Mouse (Mus musculus): ENCODE results near the gene Lin28a. TPM values are rescaled to one million over a fixed set of nuclear protein-coding genes. Genes with fewer than 3 reads are reported as not detected.

The Lin28a gene
- polyA plus RNA-seq, 1 experiment from 2014 or later, result not detected

DNA sequence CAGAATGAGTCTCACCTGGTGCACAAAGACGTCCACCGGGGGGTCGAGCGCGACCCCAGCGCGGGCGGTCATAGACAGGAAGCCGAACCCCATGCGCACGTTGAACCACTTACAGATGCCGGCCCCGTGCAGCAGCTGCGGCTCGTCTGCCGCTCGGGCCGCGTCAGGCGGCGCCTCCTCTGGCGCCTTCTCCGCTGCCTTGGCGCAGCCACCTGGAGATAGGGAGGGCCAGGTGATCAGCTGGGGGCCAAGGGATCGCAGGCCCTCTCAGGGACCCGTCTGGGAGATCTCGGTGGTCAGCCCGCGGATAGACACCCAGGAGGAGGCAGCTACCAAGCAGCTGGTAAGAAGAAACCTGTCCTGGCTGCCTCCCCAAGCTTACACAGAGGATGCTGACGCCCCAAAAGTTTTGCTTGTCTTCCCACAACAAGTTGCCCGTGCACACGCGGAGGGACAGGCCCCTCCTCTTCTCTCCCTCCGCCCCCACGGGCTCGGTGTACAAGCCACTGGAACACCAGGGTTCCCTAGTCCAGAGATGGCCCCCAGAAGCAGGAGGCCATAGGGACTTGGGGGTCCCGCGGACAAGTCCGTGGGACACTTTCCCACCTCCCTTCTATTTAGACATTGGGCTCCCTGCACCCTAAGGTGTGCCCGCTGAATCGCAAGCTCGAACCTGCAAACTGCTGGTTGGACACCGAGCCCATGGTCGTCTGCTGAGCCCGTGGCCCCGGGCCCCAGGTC lies 433 bp downstream of the Lin28a start:
- no peak for DNase-seq (ENCODE audit: low read depth, low spot score)
- TF ChIP-seq CTCF (IDR thresholded peaks at IDR 0.05), result no peak
- no peak for ATAC-seq
- peaks cover 17% of the 10 kb centered on the region for H3K27me3 ChIP-seq
- in situ Hi-C loops (cut with MboI; ENCODE audit: low pct_unique_long_range_greater_than_20kb), result no loop called here
- CTCF ChIA-PET, result no interaction called here
- POLR2A ChIA-PET, result no interaction called here

DNA sequence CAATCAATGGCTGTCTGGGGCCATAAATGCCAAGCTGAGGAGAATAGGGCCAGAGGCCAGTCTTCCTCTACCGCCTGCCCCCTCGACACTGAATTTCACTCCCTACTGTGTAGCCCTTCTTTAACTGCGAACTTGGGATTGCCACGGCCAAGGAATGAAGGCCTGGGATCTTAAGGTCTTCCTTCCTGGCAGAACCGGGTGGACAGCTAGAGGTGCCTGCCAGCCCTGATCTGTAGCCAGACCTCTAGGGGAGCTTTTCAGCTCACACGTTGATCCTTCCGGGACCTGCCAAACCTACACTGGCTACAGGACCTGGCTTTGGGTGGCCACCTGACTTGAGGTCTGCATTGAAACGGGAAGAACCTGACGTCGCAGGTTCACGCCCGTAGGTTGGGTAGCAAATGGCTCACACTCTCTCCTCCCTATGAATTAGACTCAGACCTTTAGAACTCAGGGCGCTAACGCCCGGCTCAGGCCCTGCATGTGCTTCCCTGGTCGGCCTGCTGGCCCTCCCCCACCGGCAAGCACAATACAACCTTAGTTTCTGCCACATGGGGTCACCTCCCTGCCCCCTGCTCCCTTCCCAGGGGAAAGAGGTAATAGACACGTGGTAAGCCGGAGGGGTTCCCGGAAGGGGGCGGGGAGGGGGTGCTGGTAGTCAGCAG lies 1.3 kb downstream of the Lin28a start:
- ATAC-seq (no peak), DNase-seq (ENCODE audit: low read depth, low spot score) (no peak)
- ChIA-PET CTCF (no interaction called here), POLR2A (no interaction called here)
- no peak for TF ChIP-seq CTCF (IDR thresholded peaks at IDR 0.05)
- in situ Hi-C loops (cut with MboI; ENCODE audit: low pct_unique_long_range_greater_than_20kb), result no loop called here
- peaks cover 17% of the 10 kb centered on the region for H3K27me3 ChIP-seq

DNA sequence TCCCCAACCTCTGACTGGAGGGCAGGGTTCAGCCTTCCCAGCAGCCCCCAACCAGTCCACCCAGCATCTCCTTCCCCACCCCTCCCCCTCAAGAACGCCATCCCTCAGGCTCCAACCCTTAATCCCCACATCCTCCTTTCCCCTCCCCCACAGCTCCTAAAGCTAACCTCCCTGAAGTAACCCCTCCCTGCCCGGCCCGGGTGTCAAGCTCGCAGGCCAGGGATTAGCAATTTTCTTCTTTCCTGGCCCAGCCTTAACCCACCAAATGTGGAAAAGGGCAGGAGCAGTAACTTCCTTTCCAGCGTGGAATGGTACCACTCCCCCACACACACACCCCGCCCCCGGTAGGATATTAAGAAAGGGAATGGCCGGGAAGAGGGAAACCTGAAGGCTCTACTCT lies 1.9 kb downstream of the Lin28a start:
- POLR2A ChIA-PET, result no interaction called here
- no peak for TF ChIP-seq CTCF (IDR thresholded peaks at IDR 0.05)
- ATAC-seq, result no peak
- in situ Hi-C loops (cut with MboI; ENCODE audit: low pct_unique_long_range_greater_than_20kb), result no loop called here
- CTCF ChIA-PET, result no interaction called here
- peaks cover 17% of the 10 kb centered on the region for H3K27me3 ChIP-seq
- no peak for DNase-seq (ENCODE audit: low read depth, low spot score)

DNA sequence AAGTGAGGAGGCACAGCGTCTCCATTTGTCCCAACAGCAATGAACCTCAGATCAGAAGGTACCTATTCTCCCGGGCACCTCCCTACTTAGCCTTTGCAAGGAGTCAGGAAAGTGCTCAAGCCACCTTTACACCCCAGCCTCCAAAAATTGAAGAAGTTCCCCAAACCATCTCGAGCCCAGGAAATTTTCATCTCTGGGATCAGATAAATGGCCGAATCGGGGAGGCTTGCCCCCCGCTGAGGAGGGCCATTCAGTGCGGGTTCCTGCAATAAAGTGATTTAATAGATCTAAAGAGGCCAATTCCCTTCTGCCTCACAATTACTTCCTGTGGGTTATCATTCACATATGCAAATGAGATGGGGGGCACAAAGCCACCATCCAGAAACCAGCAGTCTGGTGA lies 2.4 kb downstream of the Lin28a start:
- TF ChIP-seq CTCF (IDR thresholded peaks at IDR 0.05), result no peak
- CTCF ChIA-PET, result no interaction called here
- ATAC-seq (no peak), DNase-seq (ENCODE audit: low read depth, low spot score) (no peak)
- H3K27me3 ChIP-seq, result peaks cover 17% of the 10 kb centered on the region
- POLR2A ChIA-PET, result no interaction called here
- in situ Hi-C loops (cut with MboI; ENCODE audit: low pct_unique_long_range_greater_than_20kb), result no loop called here

DNA sequence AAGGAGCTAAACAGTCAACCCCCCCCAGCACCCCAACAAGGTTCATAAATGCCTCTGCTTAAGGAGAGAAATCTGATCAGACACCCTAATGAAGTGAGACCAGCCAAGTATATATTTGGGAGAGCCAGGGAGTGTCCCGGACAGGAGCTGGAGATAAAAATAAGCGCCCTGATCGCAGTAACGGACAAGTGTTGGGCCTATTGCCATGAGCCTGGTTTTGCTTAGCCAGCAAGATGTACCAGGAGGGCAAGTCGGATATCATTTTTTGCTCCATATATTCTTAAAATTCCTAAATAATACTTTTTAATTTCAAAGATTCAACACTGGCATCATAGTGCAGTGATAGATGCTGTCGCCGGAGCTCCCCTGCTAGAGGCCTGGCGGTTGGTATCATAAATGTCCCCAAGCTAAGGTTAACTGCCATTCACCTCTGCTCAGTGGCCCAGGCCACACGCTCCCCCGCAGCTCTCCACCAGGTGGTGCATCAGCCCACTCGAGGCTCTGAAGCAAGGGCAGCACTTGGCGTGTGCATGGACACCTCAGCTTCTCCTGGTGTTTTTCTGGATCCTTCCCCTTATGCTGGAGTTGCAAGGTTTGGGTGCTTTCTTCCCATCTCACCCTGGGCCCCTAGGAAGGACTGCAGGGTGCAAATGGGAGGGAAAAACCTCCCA lies 5.6 kb downstream of the Lin28a start:
- CTCF ChIA-PET, result no interaction called here
- TF ChIP-seq CTCF (IDR thresholded peaks at IDR 0.05), result no peak
- peaks cover 10% of the 10 kb centered on the region for H3K27me3 ChIP-seq
- ATAC-seq (no peak), DNase-seq (ENCODE audit: low read depth, low spot score) (no peak)
- in situ Hi-C loops (cut with MboI; ENCODE audit: low pct_unique_long_range_greater_than_20kb), result no loop called here
- POLR2A ChIA-PET, result interaction anchor here (1.8 kb wide), 1 partner anchor 9 kb away, joined by 4 read pairs; no protein-coding TSS in a partner anchor

DNA sequence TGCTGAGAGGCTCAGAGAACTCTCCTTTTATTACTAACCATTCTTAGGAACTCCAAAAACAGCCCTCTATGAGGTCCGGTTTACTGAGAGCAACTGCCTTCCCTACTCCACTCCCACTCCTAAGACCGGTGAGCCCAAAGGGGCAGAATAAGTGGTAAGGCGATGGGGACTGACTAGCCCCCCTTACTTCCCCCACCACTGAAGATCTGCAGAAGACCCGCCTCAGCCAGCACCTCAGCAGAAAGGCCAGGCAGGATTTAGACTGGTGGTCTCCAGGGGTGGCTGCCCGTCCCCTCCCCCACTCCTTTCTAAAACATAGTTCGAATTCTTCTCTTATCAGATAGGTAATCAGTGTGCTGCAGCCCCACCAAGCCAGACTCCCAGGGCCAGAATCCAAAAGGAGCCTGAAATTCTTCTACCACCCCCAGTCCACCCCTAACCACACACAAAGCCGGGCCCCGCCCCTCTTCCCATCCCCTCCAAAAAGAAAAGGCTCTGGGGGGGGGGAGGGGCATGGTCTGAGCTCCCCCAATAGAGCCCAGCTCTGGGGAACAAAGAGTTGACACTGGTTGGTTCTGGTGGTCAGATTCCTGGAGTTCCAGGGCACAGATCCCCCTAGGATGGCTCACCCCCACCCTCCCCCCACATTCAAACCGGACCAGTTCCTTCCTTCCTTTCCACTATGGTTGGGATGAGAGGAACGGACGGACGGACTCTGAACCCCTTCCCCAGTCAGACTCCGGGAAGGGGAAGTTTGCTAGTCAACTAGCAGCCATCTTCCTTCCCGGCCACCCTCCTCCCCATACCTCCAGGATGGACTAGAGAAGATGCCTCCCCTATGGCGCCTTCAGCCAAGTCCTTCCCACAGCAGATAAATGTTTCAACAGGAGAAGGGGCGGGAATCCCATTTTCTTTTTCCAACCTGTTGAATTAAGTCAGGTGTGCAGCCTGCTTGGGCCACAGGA lies 6.9 kb downstream of the Lin28a start:
- H3K27me3 ChIP-seq, result no peaks in the 10 kb centered on the region
- in situ Hi-C loops (cut with MboI; ENCODE audit: low pct_unique_long_range_greater_than_20kb), result no loop called here
- CTCF ChIA-PET, result no interaction called here
- POLR2A ChIA-PET, result interaction anchor here (1.8 kb wide), 1 partner anchor 10 kb away, joined by 4 read pairs; no protein-coding TSS in a partner anchor
- ATAC-seq, result no peak
- DNase-seq (ENCODE audit: low read depth, low spot score), result no peak
- TF ChIP-seq CTCF (IDR thresholded peaks at IDR 0.05), result no peak

DNA sequence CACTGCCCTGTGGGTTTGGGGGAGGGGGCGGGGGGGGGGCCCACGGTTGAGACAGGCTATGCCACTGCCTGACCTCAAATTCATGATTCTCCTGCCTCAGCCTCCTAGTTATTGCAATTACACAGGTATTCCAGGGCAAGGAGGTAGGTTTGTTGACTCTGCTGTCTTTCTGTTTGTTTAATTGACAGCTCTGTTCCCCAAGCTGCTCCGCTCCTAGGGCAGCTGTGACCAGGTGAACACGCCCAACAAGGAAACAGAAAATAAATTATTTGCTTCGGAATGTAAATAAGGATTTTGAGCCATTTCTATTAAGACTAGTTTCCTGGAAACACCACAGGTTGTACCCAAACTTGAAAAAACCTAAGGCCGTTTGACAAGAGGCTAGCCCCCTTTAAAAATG lies 8.9 kb downstream of the Lin28a start:
- DNase-seq (ENCODE audit: low read depth, low spot score) (no peak), ATAC-seq (no peak)
- no peaks in the 10 kb centered on the region for H3K27me3 ChIP-seq
- ChIA-PET POLR2A (no interaction called here), CTCF (no interaction called here)
- TF ChIP-seq CTCF (IDR thresholded peaks at IDR 0.05), result no peak
- in situ Hi-C loops (cut with MboI; ENCODE audit: low pct_unique_long_range_greater_than_20kb), result no loop called here

DNA sequence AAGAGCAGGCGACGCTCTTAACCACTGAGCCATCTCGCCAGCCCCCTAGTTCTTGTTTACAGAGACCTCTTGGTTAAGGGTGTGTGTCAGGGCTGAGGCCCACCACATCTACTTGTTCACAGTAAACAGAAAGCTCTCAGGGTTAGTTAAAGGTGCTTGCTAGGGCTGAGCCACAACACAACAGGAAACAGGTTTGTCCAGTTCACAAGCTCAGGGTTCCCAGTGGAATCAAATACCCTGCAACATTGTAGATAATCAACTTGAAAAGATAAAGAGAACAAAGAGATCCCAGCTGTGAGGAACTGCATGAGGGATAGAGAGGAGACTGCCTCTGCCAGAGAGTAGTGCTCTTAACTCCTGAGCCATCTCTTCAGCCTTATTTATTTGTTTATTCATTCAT lies 11.8 kb downstream of the Lin28a start:
- ATAC-seq (no peak), DNase-seq (ENCODE audit: low read depth, low spot score) (no peak)
- in situ Hi-C loops (cut with MboI; ENCODE audit: low pct_unique_long_range_greater_than_20kb), result no loop called here
- H3K27me3 ChIP-seq, result no peaks in the 10 kb centered on the region
- ChIA-PET CTCF (interaction anchor here (1.3 kb wide), 1 partner anchor 12 kb away, joined by 3 read pairs; no protein-coding TSS in a partner anchor), POLR2A (no interaction called here)
- TF ChIP-seq CTCF (IDR thresholded peaks at IDR 0.05), result no peak

DNA sequence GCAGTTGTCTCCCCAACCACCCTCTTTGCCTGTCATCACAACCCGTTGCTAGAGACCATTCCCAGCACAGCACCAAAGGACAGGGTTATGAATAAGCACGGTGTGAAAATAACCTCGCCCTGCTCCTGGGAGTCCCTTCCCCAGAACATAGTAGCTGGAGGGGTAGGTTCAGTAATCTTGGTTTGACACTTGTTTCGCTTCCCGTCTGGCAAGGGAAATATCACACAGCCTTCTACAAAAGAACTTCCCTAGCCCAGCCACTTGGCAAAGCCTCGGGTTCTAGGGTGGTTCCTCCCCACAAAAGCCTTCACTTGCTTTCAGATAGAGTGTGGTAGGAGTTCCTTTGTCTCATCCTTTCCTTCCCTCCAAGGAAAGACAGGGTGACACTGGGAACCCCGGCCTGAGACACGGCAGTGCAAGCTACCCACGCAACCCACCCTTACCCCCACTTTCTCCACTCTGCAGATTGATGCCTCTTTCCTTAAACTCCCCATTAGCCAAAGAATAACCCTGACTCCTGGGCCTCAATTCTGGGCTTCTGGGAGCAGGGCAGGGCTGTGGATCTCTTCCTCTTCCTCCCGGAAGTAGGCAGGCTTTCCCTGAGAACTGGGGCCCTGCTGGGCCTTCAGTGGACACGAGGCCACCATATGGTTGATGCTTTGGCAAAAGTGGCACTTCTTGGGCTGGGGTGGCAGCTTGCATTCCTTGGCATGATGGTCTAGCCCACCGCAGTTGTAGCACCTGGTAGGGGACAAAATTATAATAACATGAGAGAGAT lies 12.9 kb downstream of the Lin28a start:
- in situ Hi-C loops (cut with MboI; ENCODE audit: low pct_unique_long_range_greater_than_20kb), result no loop called here
- H3K27me3 ChIP-seq, result no peaks in the 10 kb centered on the region
- POLR2A ChIA-PET, result no interaction called here
- CTCF ChIA-PET, result no interaction called here
- TF ChIP-seq CTCF (IDR thresholded peaks at IDR 0.05), result no peak
- ATAC-seq, result no peak
- no peak for DNase-seq (ENCODE audit: low read depth, low spot score)

DNA sequence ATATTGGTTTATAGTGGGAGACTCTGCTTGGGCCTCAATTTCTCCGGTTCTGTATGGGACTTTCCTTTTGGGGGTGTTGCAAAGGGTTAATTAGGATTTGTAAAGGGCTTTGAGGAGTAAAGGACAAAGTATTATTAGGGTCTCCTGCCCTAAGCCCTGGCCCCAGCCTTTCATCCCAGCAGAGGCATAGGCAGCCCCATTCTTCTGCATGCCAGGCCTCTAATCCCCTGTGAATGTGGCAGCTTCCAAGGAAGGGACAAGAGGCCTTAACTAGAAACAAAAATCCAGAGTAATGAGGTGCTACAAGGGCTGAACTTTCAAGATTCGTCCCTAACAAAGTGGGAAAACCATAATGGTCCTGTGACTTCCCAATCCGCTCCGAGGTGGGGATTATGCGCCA lies 15.7 kb downstream of the Lin28a start:
- TF ChIP-seq CTCF (IDR thresholded peaks at IDR 0.05), result no peak
- in situ Hi-C loops (cut with MboI; ENCODE audit: low pct_unique_long_range_greater_than_20kb), result no loop called here
- POLR2A ChIA-PET, result no interaction called here
- ATAC-seq (no peak), DNase-seq (ENCODE audit: low read depth, low spot score) (no peak)
- no peaks in the 10 kb centered on the region for H3K27me3 ChIP-seq
- CTCF ChIA-PET, result no interaction called here
